Mouse (Mus musculus) thymus, postnatal 0 days (tissue): ENCODE data around the gene Eef1g. TPM values are rescaled to one million over a fixed set of nuclear protein-coding genes. Genes with fewer than 3 reads are reported as not detected.
"Not testable (repeated sequence)": the region's sequence is repeated elsewhere in the genome, so short reads cannot be mapped to it uniquely, and the experiment has no call there.

Experiments
- DNase-seq: peaks from one replicate; pipeline ENCODE4 v3.0.0-alpha.2; 2015; ENCODE audit warnings: low spot score
- polyA plus RNA-seq: library from polyadenylated mRNA; unstranded; fragments of >200 nt; fragmentation: Nextera tagmentation; extraction: Ambion mirVana; gene quantifications from 2 replicates; pipeline ENCODE4 v1.2.1, GENCODE M21; 2015

The Eef1g gene
- polyA plus RNA-seq, 1 experiment from 2014 or later, result 326 TPM

DNA sequence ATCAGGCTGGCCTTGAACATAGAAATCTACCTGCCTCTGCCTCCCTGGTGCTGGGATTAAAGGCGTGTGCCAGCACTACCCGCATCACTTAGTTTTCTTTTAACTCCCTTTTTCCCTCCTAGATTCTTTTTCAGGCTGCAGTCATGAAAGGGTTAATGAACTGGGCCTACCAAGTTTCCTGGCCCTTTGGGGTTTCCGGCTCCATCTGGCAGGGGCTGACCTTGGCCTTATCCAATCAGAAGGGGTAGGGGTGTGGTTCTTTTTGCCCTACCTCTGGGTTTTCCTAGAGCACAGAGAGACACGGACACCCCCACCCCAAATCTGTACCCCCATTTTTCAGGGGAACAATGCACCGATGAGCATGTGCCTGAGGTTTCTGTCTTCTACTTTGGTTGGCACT, 22.1 kb upstream of the Eef1g start:
- DNase-seq, result peak; percentile 67

DNA sequence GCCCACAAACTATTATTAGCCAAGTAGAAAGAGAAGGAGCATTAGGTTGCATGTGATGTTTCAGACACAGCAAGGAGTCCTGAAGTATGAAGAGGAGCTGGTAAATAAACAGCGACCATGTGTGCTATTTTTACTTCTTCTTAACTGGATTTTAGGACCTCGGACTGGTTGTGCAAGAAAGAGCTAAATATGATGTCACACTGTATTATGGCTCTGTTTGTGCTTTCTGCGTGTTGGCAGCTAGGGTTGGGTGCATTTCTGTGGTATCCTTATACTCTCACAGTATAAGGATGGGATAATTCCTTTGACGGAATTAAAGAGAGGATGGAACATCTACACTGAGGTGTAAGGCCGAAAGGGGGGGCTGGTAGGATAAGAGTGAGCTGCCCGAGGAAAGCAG, 21.6 kb upstream of the Eef1g start:
- DNase-seq, result no peak

DNA sequence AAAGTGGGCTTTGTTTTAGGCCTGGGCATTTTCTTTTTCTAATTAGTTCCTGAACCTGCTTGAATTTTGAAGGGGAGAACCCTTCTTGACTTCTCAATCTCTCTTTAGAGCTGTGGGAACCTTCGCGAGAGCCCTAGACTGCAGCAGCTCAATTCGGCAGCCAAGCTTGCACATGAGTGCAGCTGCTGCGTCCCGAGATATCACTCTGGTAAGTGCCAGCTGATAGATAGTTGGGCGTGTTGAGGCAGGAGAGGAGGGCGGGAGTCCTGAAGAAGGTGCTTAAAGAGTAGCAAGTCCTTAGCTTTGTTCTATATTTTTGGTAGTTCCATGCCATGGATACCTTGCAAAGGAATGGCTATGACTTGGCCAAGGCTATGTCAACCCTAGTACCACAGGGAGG, 19.9 kb upstream of the Eef1g start:
- DNase-seq, result no peak

DNA sequence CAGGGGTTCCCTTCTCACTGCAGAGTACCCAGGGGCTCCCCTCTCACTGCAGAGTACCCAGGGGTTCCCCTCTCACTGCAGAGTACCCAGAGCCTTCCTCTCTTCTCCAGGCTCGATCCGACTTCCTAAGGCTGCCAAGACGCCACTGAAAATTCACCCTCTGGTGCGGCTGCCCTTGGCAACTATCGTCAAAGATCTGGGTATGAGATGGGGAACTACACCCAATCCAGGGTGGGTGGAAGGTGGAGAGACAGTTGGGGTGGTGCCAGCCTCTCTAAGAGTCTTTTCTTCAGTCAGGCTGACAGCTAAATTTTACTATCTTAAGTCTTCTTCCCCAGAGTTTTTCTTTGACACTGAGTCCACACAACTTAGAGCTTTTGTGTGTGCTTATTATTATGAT, 16.7 kb upstream of the Eef1g start:
- DNase-seq, result no peak

DNA sequence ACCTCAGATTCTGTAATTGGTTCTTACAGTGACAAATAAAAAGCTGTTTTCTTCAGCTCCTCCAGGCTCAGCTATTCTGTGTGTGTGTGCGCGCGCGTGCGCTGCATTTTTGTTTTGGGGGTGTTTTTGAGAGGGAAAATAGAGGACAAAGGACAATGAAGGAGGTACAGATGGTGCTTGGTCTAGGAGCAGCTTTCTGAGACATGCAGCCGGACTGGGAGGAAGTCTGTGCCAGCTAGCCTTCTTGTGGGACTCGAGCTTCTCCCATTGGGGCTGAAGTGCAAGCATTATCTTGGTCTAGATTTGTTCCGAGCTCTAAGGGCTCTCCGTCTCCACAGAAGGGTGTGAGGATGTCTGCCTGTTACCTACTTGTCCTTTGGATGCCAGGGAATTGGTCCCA, 14.6 kb upstream of the Eef1g start:
- no peak for DNase-seq

DNA sequence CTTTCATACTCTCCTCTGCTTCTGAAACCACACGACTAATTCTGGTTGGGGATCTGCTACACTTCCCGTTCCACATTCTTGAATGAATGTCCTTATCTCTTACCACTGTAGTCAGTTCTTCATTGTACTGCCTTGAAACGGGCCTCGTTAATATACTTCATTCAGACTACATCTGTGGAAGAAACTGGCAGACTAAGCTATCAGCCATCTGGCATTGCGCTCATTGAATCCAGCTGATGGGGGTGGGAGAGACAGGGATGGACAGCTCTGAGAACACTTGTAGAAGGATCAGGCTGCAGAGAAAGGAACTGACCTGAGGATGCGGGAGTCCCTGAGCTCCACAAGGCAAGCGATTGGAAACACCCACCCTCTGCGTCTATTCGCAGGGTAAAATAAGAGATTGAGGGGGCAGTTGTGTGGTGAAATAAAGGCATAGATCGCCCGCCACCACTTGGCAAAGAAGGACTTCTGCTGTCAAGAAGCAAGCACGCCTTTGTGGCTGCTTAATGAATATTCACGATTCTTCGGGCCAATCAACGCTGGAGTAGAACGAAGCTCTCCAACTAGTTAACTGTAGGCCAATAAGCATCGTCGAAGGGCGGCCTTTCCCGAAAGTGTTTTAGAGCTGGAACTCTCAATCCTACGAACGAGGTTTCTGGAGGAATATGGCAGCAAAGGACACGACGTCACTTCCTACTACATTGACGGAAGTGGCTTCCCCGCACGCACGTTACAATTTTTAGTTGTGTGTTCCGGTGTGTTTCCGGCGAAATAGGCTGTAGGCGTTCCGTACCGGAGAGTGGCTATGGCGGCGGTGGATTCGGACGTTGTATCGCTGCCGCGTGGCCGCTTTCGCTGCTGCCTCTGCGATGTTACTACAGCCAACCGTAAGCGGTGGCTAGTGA, 13.5 kb upstream of the Eef1g start, which contains the start of gene Tut1:
Gene Tut1 (plus strand): TSS at position 713 of the 905 bp plus-strand sequence.
- DNase-seq, result peak; percentile 98

DNA sequence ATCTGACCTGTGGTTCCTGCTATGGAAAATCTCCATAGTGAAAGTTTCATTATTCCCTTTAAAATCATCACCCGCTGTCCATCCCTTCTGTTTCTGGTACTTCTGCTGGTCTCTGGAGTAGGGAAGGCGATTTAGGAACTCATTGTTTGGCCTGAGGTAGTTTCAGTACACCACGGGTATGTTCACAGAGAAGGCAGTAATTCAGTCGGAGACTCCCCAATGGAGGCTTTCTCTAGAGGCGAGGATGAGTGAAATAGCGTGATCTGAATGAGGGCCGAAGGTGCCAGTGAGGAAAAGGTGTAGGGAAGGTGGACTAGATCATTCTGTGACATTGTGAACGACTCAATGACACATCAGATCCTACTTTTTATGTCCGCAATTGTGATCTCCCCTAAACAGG, 12.7 kb upstream of the Eef1g start:
- no peak for DNase-seq

DNA sequence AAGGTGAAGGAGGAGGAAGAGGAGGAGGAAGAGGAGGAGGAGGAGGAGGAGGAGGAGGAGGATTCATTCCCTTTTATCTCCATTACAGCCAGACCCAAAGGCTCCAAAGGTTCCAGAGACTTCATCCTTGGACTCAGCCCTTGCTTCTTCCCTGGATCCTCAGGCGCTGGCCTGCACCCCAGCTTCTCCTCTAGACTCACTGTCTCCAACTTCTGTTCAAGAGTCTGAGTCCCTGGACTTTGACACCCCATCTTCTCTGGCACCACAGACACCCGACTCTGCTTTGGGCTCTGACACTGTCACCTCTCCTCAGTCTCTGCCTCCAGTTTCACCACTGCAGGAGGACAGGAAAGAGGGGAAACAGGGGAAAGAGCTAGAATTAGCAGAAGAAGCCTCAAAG, 4.6 kb upstream of the Eef1g start:
- no peak for DNase-seq

DNA sequence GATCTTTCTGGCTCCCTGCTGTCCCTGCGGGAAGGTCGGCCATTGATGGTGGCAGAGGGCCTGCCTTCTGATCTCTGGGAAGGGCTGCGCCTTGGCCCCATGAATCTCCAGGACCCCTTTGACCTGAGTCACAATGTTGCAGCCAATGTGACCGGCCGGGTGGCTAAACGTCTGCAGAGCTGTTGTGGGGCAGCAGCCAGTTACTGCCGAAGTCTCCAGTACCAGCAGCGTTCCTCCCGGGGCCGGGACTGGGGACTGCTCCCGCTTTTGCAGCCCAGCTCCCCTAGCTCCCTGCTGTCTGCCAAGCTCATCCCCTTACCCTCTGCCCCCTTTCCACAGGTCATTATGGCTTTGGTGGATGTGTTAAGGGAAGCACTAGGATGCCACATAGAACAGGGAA, 1.8 kb upstream of the Eef1g start:
- DNase-seq, result no peak

DNA sequence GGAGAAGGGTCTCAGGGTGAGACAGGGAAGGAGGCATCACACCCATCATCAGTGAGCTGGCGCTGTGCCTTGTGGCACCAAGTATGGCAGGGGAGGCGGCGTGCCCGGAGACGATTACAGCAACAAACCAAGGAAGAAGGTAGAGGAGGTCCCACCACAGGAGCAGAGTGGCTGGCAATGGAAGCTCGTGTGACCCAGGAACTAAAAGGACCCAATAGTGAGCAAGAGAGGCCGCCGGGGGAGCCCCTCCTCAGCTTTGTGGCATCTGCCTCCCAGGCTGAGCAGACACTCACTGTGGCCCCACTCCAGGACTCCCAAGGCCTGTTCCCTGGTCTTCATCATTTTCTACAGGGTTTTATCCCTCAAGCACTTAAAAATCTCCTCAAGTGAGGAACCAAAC, 1.1 kb upstream of the Eef1g start:
- no peak for DNase-seq

DNA sequence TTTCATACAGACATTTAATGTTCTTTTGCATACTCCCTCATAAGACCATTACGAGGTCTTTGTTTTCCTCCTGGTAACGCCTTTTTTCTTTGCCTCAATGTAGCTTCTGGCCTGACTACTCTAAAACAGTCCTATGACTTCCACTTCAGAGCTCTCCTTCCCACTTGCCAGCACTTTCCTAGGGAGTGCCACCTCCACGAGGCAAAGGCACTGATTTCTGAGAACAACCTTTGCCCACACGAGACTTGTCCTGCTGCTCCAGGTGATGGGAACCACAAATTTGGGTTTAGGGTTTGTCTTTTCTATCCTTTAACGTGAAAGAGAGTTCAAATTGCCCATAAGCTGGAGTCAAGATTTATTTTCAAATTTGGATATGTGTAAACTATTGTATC, 647 bp upstream of the Eef1g start:
- no peak for DNase-seq

DNA sequence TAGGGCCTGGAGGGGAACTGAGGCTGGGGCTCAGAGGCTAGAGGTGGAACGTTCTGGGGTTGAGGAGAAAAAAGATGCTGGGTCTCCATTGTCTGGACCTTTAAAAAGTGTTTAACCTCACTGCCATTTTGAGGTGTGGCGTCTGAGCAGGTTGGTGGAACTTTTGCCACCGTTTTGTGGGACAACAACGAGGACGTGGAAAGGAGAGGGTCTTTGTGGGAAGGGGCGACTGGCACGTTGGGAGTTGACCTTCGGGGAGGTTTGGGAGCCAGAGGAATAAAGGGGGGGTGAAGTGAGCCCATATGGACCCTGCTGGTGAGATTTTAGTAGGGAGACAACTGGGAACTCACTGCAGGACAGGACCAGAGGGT, 517 bp downstream of the Eef1g start:
- DNase-seq, result no peak

DNA sequence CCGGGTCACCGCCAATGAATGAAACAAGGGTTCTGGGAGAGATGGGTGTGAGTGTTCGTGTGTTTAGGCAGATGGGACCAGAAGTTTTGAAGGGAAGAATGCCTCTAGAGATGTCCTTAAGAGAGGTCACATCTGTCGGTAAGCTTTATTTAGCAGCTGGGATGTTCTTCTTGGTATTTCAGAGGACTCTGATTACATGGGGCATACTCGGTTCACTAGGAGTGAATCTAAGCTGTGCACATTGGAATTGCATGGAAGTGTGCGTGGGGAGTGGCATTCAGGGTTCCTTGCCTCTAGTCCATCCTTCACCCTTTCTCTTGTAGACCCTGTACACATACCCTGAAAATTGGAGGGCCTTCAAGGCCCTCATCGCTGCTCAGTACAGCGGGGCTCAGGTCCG, 1.1 kb downstream of the Eef1g start:
- no peak for DNase-seq

DNA sequence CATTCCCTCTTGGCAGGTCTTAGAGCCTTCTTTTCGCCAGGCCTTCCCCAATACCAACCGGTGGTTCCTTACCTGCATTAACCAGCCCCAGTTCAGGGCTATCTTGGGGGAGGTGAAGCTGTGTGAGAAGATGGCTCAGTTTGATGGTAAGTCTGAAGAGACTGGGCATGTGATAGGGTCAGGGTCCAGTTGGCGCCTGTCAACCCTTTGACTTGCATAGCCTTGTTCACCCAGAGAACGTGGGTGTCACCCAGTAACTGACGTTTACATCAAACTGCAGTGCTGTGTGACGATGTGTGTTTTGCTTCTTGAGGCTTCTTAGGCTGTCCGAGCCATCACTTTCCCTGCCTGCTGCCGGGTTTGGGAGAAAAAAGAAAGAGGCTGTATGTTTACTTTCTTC, 5.7 kb downstream of the Eef1g start:
- not testable (repeated sequence) for DNase-seq

DNA sequence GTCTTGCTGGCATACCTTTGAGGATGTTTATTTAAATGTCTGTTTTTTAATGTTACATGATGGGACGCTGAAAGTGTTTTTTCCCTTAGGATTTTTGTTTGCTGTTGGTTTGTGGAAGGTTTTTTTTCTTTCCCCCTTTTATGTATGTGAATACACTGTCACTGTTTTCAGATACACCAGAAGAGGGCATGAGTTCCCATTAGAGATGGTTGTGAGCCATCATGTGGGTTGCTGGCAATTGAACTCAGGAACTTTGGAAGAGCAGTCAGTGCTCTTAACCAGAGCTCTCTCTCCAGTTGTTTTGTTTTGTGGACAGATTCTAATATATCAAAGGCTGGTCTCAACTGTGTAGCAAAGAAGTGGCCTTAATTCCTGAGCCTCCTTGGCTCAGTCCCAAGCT, 7.8 kb downstream of the Eef1g start:
- DNase-seq, result no peak

DNA sequence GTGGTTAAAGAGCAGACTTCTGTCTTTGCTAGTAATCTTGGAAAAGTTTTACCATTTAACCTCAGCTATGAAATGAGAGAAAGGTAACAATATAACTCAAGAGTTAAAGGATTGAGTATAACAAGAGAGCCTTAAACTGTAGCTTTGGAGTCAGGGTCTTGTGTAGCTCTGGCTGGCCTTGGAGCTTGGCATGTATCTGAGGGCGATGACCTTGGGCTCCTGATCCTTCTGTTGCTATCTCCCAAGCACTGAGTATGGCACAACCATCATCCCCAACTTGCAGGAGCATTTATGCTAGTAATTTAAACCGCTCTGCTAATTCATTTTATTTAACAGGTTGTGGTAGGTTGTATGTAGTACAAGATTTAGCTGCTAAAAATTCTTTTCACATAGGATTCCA, 8.7 kb downstream of the Eef1g start:
- no peak for DNase-seq

DNA sequence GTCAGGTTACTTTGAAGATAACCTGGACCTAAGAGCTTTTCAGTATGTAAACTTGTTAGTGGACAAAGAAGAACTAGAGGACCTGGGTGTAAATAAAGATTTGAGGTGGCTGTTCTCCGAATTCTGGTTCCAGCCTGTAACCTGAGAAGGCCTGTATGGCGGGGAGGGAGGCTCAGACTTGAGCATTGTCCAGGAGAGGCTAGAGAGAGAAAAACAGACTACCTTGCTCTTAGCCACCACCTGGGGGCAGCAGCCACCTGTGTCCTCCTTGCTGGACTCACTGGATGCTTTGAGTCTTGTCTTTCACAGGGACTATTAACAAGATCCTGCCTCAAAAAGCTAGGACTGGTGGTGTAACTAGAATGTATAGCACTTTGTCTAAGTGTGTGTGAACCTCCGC, 9.7 kb downstream of the Eef1g start:
- DNase-seq, result peak; percentile 71

DNA sequence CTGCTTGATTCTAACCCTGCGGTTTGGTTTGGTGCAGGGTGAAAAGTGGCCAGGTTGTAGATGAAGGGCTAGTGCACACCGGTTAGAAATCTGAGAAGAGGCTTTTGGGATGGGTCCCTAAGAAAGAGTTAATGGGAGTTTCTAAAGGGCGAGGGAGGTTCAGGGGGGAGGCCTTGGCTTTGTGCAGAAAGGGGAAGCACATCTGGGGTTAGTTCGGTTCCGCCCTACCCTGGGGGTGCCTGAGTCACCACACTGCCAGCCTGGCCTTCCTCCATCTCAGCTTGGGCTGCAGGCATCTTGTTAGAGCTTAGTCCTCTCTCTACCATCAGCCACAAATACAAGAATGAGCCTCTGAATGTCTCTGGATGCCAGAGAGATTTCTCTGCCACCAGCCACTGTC, 13.9 kb downstream of the Eef1g start:
- DNase-seq, result no peak

DNA sequence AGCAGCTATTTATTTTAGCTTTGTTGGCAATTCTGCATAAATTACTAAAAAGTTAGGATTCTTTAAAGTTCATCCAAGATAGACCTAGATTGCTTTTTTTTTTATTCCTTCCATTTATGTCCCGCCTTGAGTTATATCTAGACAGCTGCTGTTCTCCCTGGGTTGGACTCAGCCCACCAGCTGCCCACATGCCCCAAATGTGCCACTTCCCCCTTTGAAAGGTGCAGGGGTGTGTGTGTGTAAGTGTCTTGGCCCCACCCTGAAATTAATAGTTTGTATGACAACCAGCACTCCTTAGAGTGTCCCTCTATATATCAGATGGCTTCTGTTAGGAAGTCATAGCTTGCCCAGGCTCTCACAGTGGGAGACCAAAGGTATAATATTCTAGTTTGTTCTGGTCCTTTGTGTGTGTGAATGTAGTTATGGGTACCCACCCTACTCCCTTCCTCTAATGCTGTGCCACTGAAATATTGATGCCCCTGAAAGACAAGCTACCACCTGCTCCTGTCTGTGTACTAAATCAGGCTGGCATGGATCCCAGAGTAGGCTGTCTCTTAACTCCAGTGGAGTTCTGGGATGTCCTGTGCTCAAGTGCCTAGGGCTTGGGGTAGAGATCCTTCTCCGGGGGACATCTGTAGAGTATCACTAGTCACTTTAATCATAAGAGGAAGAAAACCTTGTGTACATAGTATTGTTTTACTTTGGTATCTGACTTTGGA, 14.8 kb downstream of the Eef1g start:
- DNase-seq, result no peak

DNA sequence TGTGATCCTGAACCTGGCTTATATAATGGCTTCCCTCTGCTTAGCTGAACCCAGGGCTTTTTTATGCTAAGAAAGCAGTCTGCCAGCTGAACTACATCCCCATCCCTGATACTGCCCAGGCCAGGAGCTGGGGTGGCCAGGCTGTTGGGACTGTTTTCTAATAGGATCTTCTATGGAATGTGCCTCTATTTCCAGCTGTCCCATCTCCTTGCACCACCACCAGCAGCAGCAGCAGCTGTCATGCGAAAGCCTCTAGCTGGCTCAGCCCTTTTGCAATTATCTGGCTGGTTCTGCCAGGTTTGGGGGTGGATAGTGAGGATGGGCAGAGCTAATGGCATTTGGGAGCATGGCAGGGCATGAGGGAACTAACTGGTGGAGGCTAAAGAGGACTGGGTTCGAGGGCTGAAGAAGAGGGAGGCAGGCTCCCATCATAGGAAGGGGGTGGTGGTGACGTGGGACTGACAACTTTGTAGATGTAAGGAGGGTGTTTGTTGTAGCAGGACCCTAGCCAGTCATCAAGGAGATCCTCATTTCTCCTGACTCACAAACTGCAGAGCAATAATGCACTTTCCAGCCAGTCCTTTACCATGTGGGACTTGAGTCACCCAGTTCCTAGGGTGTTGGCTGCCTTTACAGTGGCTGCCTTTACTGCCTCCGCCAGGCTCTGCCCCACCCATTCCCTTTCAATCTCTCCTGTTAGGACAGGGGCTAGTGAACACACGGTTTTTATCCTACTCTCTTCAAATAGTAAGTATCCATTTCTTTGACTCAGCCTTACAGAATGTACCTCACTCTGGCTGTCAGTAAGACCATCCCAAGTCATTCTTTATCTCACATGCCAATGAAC, 15.7 kb downstream of the Eef1g start:
- no peak for DNase-seq

DNA sequence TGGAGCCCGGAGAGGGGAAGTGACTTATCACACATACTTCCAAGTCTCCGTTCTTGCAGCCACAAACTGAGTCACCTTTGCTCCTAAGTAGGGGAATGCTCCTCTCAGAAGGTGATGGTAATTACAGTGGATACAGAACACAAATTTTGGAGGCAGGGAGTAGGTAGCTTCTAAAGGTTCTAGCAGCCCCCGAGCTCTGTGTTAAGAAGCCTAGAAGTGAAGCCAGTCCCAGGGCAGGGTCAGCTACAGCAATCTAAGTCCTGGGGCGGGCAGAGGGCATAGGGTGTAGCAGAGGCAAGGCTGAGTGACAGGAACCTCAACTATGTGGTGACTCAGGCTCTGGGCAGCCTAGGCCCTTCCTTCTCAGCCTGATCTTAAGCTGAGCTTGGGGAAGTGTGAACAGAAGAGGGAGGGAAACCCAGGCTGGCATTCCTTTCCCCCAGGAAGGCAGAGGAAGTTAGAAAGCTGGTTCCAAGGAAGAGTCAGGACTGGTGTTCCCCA, 16.4 kb downstream of the Eef1g start:
- no peak for DNase-seq
